Mouse (Mus musculus) retina, postnatal 7 days (tissue): Measurements from ENCODE around the gene Ubxn2a.

Experiments
- DNase-seq: peaks from one replicate; pipeline ENCODE4 v3.0.0-alpha.2; 2012; ENCODE audit warnings: low read depth, low spot score

Ubxn2a gene

DNA sequence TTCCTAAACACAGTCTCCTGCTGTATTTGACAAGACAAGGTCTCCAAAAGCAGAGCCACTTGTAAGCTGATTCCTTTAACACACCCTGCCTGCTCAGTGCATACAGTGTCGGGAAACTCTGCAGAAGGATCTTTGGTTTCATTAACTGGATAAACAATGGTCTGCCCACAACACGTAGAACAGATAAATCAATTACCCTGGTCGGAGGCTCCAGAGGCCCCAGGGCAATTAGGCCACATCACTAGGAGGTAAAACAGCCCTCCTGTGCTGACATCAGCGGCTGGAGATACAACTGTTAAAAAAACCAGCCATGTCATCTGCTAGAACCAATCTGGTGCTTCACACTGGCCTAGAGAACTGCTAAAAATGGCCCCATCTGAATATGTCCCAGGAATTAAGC is 70.5 kb downstream of the Ubxn2a start:
- DNase-seq: no peak
